Mouse (Mus musculus): Measurements from ENCODE around the gene Dio1. TPM values are rescaled to one million over a fixed set of nuclear protein-coding genes. Genes with fewer than 3 reads are reported as not detected.

Gene Dio1
- not detected in 2 replicates for polyA plus RNA-seq (2016; fragmentation: Nextera tagmentation; extraction: Ambion mirVana)

DNA sequence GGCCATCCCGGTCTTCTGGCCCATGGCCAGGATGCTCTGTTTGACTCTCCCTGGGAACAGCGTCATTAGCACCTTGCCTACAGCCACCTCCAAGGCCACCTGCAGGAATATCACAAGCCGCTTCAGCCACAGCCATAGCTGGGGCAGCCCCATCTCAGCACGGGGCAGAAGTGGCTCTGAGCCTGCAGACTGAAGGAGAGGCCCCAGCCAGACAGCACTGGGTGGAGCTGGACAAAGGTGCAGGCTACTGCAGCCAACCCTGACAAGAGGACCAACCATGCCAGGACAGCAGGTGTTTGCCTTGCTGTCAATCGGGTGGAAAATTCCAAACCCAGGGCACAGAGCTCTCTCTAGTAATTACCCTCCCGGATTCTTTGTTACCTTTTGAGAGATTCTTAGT is at the start of gene Dio1:
Dio1 (minus strand) TSS at position 204 of the 400 bp plus-strand sequence.
- Histone ChIP-seq H3K4me1 (no peaks in the 10 kb centered on the region), H3K4me3 (no peak within 1 kb of the TSS), H3K9me3 (replicated peaks) (no peaks in the 10 kb centered on the region), H3K4me2 (replicated peaks) (no peak within 1 kb of the TSS), H3K27ac (no peak within 1 kb of the TSS), H3K36me3 (no peaks in the 10 kb centered on the region), H3K27me3 (no peaks in the 10 kb centered on the region; the same call in 1 of the 2 replicates), H3K9ac (no peak within 1 kb of the TSS)
- no peak for ATAC-seq (ENCODE audit: low FRiP score)
- WGBS = 68% methylated on average over 6 of the region's 6 CpGs

DNA sequence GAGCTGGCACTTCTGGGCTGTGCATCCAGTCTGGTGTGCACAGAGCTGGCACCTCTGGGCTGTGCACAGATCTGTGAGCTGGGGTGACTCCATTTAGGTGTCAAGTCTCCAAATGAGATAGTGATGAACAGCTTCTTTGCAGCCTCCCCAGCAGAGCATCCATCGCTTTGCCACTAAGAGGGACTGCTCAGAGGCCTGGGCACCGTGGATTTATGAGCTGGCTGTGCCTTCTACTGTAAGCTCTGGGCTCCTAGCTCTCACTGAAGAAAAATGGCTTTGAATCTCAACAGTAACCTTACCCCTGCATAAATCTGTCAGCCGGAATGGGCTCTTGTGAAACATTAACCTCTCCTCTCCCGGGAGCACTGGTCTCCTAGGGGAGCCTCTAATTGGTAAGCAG is 47.6 kb upstream of the Dio1 start:
- H3K4me1 ChIP-seq = 0 out of 2 replicates have a peak, but pooled peaks cover 6% of the 10 kb centered on the region
- no peaks in the 10 kb centered on the region for H3K9me3 ChIP-seq (replicated peaks)
- 47% methylated on average over 4 of the region's 4 CpGs for WGBS
- H3K4me3 ChIP-seq = no peak overlapping the region
- no peaks in the 10 kb centered on the region for H3K27me3 ChIP-seq
- no peak overlapping the region for H3K9ac ChIP-seq
- H3K27ac ChIP-seq = no peak overlapping the region
- peaks cover 13% of the 10 kb centered on the region; the same call in 1 of the 2 replicates for H3K36me3 ChIP-seq
- no peak overlapping the region for H3K4me2 ChIP-seq (replicated peaks)
- ATAC-seq (ENCODE audit: low FRiP score) = no peak

- H3K9ac ChIP-seq = no peak overlapping the region
- no peak for ATAC-seq (ENCODE audit: low FRiP score)
- peaks cover 13% of the 10 kb centered on the region; the same call in 1 of the 2 replicates for H3K36me3 ChIP-seq
- no peaks in the 10 kb centered on the region for H3K9me3 ChIP-seq (replicated peaks)
- H3K4me2 ChIP-seq (replicated peaks) = no peak overlapping the region
- no peaks in the 10 kb centered on the region for H3K27me3 ChIP-seq
- WGBS = 85% methylated on average over 5 of the region's 5 CpGs
- no peak overlapping the region for H3K27ac ChIP-seq
- no peak overlapping the region for H3K4me3 ChIP-seq
- 0 out of 2 replicates have a peak, but pooled peaks cover 6% of the 10 kb centered on the region for H3K4me1 ChIP-seq
Measured at GRCm38 (mm10) chr4:107354126-107354525, 47.2 kb upstream of the Dio1 start.

DNA sequence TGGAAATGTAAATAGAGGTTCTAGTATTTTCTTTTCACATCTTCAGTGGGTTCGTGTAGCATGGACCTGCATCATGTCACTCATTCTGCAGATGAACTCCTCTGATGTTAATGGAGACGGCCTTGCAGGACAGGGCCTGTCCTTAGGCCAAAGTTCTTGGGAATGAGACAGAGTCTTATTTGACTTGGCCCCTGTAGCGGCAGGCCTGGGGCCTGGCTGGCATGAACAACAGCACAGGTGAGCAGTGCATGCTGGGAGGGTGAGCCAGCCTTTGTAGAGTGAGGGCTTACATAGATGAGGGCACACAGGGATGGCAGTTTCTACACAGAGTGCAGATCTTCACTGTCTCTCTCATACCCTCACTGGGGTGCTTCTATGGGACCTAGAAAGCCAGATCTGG is 46.6 kb upstream of the Dio1 start:
- Histone ChIP-seq H3K4me2 (replicated peaks) (no peak overlapping the region), H3K4me3 (no peak overlapping the region), H3K9ac (no peak overlapping the region), H3K36me3 (peaks cover 13% of the 10 kb centered on the region; the same call in 1 of the 2 replicates), H3K27me3 (no peaks in the 10 kb centered on the region), H3K4me1 (peaks cover 9% of the 10 kb centered on the region; the same call in 1 of the 2 replicates), H3K9me3 (replicated peaks) (no peaks in the 10 kb centered on the region), H3K27ac (no peak overlapping the region)
- ATAC-seq (ENCODE audit: low FRiP score) = no peak
- 88% methylated on average over 3 of the region's 3 CpGs for WGBS

DNA sequence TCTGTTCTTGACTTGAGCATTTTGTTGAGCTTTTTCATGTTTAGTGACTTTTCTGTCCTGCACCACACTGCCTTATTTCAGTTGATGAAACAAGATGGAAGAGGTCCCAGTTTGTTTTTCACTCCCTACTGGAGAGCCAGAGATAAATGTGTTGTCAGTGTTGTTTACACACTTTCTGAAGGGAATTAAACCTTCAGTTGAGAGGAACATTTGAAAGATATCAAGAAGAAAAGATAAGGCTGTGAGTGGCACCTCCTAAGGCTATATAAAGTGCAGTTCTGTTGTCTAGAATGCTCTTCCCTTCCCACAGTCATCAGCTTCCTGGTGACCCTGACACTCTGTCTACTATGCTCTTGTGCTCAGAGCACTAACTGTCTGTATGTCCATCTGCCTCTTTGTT is 44.4 kb upstream of the Dio1 start:
- Histone ChIP-seq H3K9ac (no peak overlapping the region), H3K4me3 (no peak overlapping the region), H3K4me1 (peaks cover 12% of the 10 kb centered on the region; the same call in 1 of the 2 replicates), H3K36me3 (peaks cover 13% of the 10 kb centered on the region; the same call in 1 of the 2 replicates), H3K27me3 (no peaks in the 10 kb centered on the region), H3K9me3 (replicated peaks) (no peaks in the 10 kb centered on the region), H3K4me2 (replicated peaks) (no peak overlapping the region), H3K27ac (no peak overlapping the region)
- ATAC-seq (ENCODE audit: low FRiP score) = no peak

GRCm38 (mm10) chr4:107349311-107350008 is 42.5 kb upstream of the Dio1 start:
- Histone ChIP-seq H3K27me3 (no peaks in the 10 kb centered on the region), H3K4me1 (peaks cover 9% of the 10 kb centered on the region; the same call in 1 of the 2 replicates), H3K9ac (no peak overlapping the region), H3K4me2 (replicated peaks) (no peak overlapping the region), H3K27ac (no peak overlapping the region), H3K9me3 (replicated peaks) (no peaks in the 10 kb centered on the region), H3K36me3 (peaks cover 26% of the 10 kb centered on the region; the same call in 1 of the 2 replicates), H3K4me3 (no peak overlapping the region)
- no peak for ATAC-seq (ENCODE audit: low FRiP score)
- WGBS = 71% methylated on average over 8 of the region's 8 CpGs

DNA sequence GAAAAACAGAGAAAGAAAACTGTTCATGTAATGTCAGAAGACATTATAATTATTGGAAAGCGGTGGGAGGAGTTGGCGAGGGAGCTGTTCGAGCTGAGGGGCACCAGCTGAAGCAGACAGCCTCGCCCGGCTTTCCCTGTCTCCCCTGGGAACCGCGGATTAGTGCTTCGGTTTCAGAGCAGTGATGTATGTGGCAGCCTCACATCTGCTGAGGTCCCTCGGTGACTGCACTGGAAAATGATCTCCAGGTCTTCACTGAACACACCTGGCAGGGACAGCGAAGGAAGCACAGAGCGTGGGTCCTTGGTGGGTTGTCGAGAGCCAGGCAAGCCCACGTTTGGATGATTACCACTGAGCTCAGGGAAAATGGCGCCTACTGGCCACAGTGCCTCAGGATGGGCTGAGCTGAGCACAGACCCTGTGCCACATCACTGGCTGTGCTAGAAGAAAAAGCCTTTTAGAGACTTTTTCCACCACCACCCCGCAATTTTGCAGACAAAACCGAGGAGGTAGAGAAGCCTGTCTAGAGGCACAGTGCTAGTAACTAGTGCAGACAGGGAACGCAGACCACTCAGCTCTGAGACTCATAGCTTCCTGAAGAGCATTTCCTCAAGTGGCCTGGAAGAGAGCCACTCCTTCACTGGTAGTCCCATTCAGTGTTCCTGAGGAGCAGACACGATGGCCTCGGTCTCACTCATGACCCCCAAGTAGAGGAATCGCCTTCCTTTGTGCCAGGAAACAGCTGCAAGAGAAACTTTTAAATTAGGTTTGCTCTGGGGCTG is 41.8 kb upstream of the Dio1 start:
- H3K4me3 ChIP-seq = no peak overlapping the region
- peaks cover 6% of the 10 kb centered on the region; the same call in 1 of the 2 replicates for H3K4me1 ChIP-seq
- no peak overlapping the region for H3K4me2 ChIP-seq (replicated peaks)
- 70% methylated on average over 20 of the region's 20 CpGs for WGBS
- peak overlapping the region; percentile 53; the same call in 1 of the 2 replicates for H3K27ac ChIP-seq
- H3K36me3 ChIP-seq = peaks cover 26% of the 10 kb centered on the region; the same call in 1 of the 2 replicates
- no peak for ATAC-seq (ENCODE audit: low FRiP score)
- no peaks in the 10 kb centered on the region for H3K27me3 ChIP-seq
- H3K9me3 ChIP-seq (replicated peaks) = no peaks in the 10 kb centered on the region
- H3K9ac ChIP-seq = no peak overlapping the region

GRCm38 (mm10) chr4:107347221-107347620 is 40.3 kb upstream of the Dio1 start:
- WGBS = 77% methylated on average over 6 of the region's 6 CpGs
- no peaks in the 10 kb centered on the region for H3K9me3 ChIP-seq (replicated peaks)
- peaks cover 6% of the 10 kb centered on the region; the same call in 1 of the 2 replicates for H3K4me1 ChIP-seq
- H3K4me2 ChIP-seq (replicated peaks) = no peak overlapping the region
- no peak overlapping the region for H3K9ac ChIP-seq
- ATAC-seq (ENCODE audit: low FRiP score) = no peak
- no peak overlapping the region for H3K4me3 ChIP-seq
- H3K36me3 ChIP-seq = peaks cover 26% of the 10 kb centered on the region; the same call in 1 of the 2 replicates
- no peak overlapping the region for H3K27ac ChIP-seq
- no peaks in the 10 kb centered on the region for H3K27me3 ChIP-seq

GRCm38 (mm10) chr4:107344612-107345011 is 37.6 kb upstream of the Dio1 start:
- no peak for ATAC-seq (ENCODE audit: low FRiP score)

GRCm38 (mm10) chr4:107341354-107341753 is 34.4 kb upstream of the Dio1 start:
- Histone ChIP-seq H3K36me3 (peaks cover 12% of the 10 kb centered on the region; the same call in 1 of the 2 replicates), H3K4me2 (replicated peaks) (no peak overlapping the region), H3K27me3 (no peaks in the 10 kb centered on the region), H3K9ac (no peak overlapping the region), H3K27ac (no peak overlapping the region), H3K9me3 (replicated peaks) (no peaks in the 10 kb centered on the region), H3K4me3 (no peak overlapping the region), H3K4me1 (no peaks in the 10 kb centered on the region)
- 42% methylated on average over 5 of the region's 5 CpGs for WGBS
- ATAC-seq (ENCODE audit: low FRiP score) = no peak

More at GRCm38 (mm10) chr4:107344612-107345011, 37.6 kb upstream of the Dio1 start:
- Histone ChIP-seq H3K4me2 (replicated peaks) (no peak overlapping the region), H3K4me3 (no peak overlapping the region), H3K27me3 (no peaks in the 10 kb centered on the region), H3K9me3 (replicated peaks) (no peaks in the 10 kb centered on the region), H3K9ac (no peak overlapping the region), H3K27ac (no peak overlapping the region), H3K36me3 (peaks cover 12% of the 10 kb centered on the region; the same call in 1 of the 2 replicates), H3K4me1 (peaks cover 6% of the 10 kb centered on the region; the same call in 1 of the 2 replicates)
- WGBS = 80% methylated on average over 7 of the region's 7 CpGs

GRCm38 (mm10) chr4:107337455-107337854 is 30.5 kb upstream of the Dio1 start:
- 92% methylated on average over 5 of the region's 5 CpGs for WGBS
- Histone ChIP-seq H3K4me3 (no peak overlapping the region), H3K9me3 (replicated peaks) (peaks cover 3% of the 10 kb centered on the region; the same call in 1 of the 2 replicates), H3K4me2 (replicated peaks) (no peak overlapping the region), H3K36me3 (0 out of 2 replicates have a peak, but pooled peaks cover 3% of the 10 kb centered on the region), H3K27me3 (no peaks in the 10 kb centered on the region), H3K9ac (no peak overlapping the region), H3K27ac (no peak overlapping the region), H3K4me1 (no peaks in the 10 kb centered on the region)
- ATAC-seq (ENCODE audit: low FRiP score) = no peak

GRCm38 (mm10) chr4:107336356-107336755 is 29.4 kb upstream of the Dio1 start:
- Histone ChIP-seq H3K27me3 (no peaks in the 10 kb centered on the region), H3K9ac (no peak overlapping the region), H3K9me3 (replicated peaks) (peaks cover 3% of the 10 kb centered on the region; the same call in 1 of the 2 replicates), H3K4me1 (no peaks in the 10 kb centered on the region), H3K36me3 (0 out of 2 replicates have a peak, but pooled peaks cover 3% of the 10 kb centered on the region), H3K4me2 (replicated peaks) (no peak overlapping the region), H3K27ac (no peak overlapping the region), H3K4me3 (no peak overlapping the region)
- 88% methylated on average over 8 of the region's 8 CpGs for WGBS
- no peak for ATAC-seq (ENCODE audit: low FRiP score)
